Mouse (Mus musculus) testis, adult 2 months (tissue): ENCODE data around the gene Cmya5.

Experiments used
- CTCF ChIP-seq: fragments of 200-500 bp; IDR thresholded peaks from 2 replicates; pipeline ENCODE4 v1.5.1; 2012; ENCODE audit warnings: low read depth, mild to moderate bottlenecking, inconsistent platforms, low read length, moderate library complexity; ENCODE audit not compliant: control insufficient read depth, insufficient read depth, insufficient replicate concordance
- POLR2A ChIP-seq: fragments of 200-500 bp; IDR thresholded peaks from 2 replicates; pipeline ENCODE4 v1.6.1; 2012; ENCODE audit warnings: low read depth, mild to moderate bottlenecking, inconsistent platforms, low read length, moderate library complexity; ENCODE audit not compliant: control insufficient read depth

GRCm38 (mm10) chr13:93061311-93061710, 83.2 kb downstream of the Cmya5 start:
- TF ChIP-seq POLR2A = no peak
- TF ChIP-seq CTCF = no peak
